Mouse (Mus musculus): ENCODE results near the gene Ptpro. TPM values are rescaled to one million over a fixed set of nuclear protein-coding genes. Genes with fewer than 3 reads are reported as not detected.

The Ptpro gene
- polyA plus RNA-seq, 2 experiments = 2.0 to 2.3 TPM

- 95% methylated on average over 10 of the region's 10 CpGs for WGBS
- Histone ChIP-seq H3K9ac (ENCODE audit: low read depth, low read length, severe bottlenecking) (no peak overlapping the region), H3K27me3 (ENCODE audit: control insufficient read depth, insufficient read depth, low read length) (no peaks in the 10 kb centered on the region), H3K9me3 (ENCODE audit: control insufficient read depth, low read length) (no peaks in the 10 kb centered on the region), H3K4me3 (replicated peaks; ENCODE audit: low read length) (no peak overlapping the region), H3K36me3 (ENCODE audit: control insufficient read depth, insufficient read depth, low read length) (no peaks in the 10 kb centered on the region), H3K27ac (replicated peaks; ENCODE audit: low read depth, low read length) (no peak overlapping the region), H3K4me1 (ENCODE audit: control insufficient read depth, insufficient read depth, low read length) (no peaks in the 10 kb centered on the region), H3K4me2 (replicated peaks; ENCODE audit: low read depth, low read length, severe bottlenecking) (no peak overlapping the region)
- no peak for TF ChIP-seq POLR2A (IDR thresholded peaks at IDR 0.05; ENCODE audit: borderline replicate concordance, extremely low read depth, insufficient read depth, insufficient read length)
- no peak for DNase-seq (ENCODE audit: low spot score)
- ATAC-seq (ENCODE audit: low FRiP score, low read depth) = no peak
These were observed 41.1 kb upstream of the Ptpro start for GRCm38 (mm10) chr6:137210991-137211390.

DNA sequence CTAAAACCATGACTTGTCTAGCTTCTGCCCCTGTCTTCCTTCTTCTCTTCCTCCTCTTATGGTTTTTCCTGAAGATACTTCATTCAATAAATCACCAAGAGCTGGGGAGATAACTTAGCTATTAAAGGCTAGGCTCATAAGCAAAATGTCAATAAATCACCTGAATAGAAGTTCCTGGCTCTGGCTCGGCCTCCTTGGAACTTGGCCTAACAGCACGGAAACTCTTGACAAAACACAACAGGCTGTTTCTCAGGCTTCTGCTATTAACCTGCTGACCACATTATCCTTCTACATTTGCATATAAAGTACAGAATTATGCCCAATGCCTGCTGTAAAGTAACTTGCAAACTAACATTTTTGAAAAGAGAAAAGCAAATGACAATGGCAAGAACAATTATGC is 40.7 kb upstream of the Ptpro start:
- no peak for TF ChIP-seq POLR2A (IDR thresholded peaks at IDR 0.05; ENCODE audit: borderline replicate concordance, extremely low read depth, insufficient read depth, insufficient read length)
- H3K4me2 ChIP-seq (replicated peaks; ENCODE audit: low read depth, low read length, severe bottlenecking) = no peak overlapping the region
- H3K4me3 ChIP-seq (replicated peaks; ENCODE audit: low read length) = no peak overlapping the region
- H3K9ac ChIP-seq (ENCODE audit: low read depth, low read length, severe bottlenecking) = no peak overlapping the region
- WGBS = 75% methylated on average over 2 of the region's 2 CpGs
- H3K4me1 ChIP-seq (ENCODE audit: control insufficient read depth, insufficient read depth, low read length) = no peaks in the 10 kb centered on the region
- H3K27me3 ChIP-seq (ENCODE audit: control insufficient read depth, insufficient read depth, low read length) = no peaks in the 10 kb centered on the region
- ATAC-seq (ENCODE audit: low FRiP score, low read depth) (no peak), DNase-seq (ENCODE audit: low spot score) (no peak)
- no peaks in the 10 kb centered on the region for H3K9me3 ChIP-seq (ENCODE audit: control insufficient read depth, low read length)
- H3K27ac ChIP-seq (replicated peaks; ENCODE audit: low read depth, low read length) = no peak overlapping the region
- H3K36me3 ChIP-seq (ENCODE audit: control insufficient read depth, insufficient read depth, low read length) = no peaks in the 10 kb centered on the region

DNA sequence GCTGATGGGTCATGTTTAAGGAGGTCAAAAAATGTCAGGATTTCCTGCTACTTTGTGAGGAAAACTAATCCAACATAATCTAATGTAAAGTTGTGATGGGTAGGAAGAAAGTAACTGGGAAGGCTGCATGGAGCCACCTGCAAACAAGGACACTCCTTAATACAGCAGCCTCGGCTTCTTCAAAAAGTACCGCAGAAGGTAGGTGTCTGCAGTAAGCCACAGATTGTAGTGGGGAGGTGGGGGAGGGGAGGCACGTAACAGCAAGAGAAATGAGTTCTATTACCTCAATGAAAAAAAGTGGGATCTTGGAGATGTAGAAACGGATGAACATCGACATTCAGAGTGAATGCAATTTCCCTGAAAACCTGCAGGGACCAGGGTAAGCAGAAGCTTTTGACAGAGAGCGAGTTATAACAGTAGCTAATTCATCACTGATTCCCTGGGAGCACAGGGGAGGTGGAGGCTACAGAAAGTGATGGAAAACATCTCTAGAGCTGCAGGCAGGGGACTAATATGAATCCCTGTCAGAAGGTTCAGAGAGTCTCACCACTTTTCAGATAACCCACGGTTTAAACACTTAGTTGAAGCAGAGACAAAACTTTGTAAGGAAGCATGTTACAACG is 34.2 kb upstream of the Ptpro start:
- ATAC-seq (ENCODE audit: low FRiP score, low read depth) = no peak
- Histone ChIP-seq H3K9ac (ENCODE audit: low read depth, low read length, severe bottlenecking) (no peak overlapping the region), H3K9me3 (ENCODE audit: control insufficient read depth, low read length) (no peaks in the 10 kb centered on the region), H3K36me3 (ENCODE audit: control insufficient read depth, insufficient read depth, low read length) (no peaks in the 10 kb centered on the region), H3K27ac (replicated peaks; ENCODE audit: low read depth, low read length) (no peak overlapping the region), H3K4me3 (replicated peaks; ENCODE audit: low read length) (no peak overlapping the region), H3K4me2 (replicated peaks; ENCODE audit: low read depth, low read length, severe bottlenecking) (no peak overlapping the region), H3K4me1 (ENCODE audit: control insufficient read depth, insufficient read depth, low read length) (no peaks in the 10 kb centered on the region), H3K27me3 (ENCODE audit: control insufficient read depth, insufficient read depth, low read length) (no peaks in the 10 kb centered on the region)
- TF ChIP-seq POLR2A (IDR thresholded peaks at IDR 0.05; ENCODE audit: borderline replicate concordance, extremely low read depth, insufficient read depth, insufficient read length) = no peak
- no peak for DNase-seq (ENCODE audit: low spot score)
- WGBS = 74% methylated on average over 8 of the region's 8 CpGs

- peak overlapping the region; percentile 66 for H3K4me2 ChIP-seq (replicated peaks; ENCODE audit: low read depth, low read length, severe bottlenecking)
- H3K4me3 ChIP-seq (replicated peaks; ENCODE audit: low read length) = peak overlapping the region; percentile 44
- H3K36me3 ChIP-seq (ENCODE audit: control insufficient read depth, insufficient read depth, low read length) = no peaks in the 10 kb centered on the region
- no peak overlapping the region for H3K9ac ChIP-seq (ENCODE audit: low read depth, low read length, severe bottlenecking)
- H3K4me1 ChIP-seq (ENCODE audit: control insufficient read depth, insufficient read depth, low read length) = peaks cover 5% of the 10 kb centered on the region
- no peak for ATAC-seq (ENCODE audit: low FRiP score, low read depth)
- peaks cover 28% of the 10 kb centered on the region for H3K27me3 ChIP-seq (ENCODE audit: control insufficient read depth, insufficient read depth, low read length)
- no peak overlapping the region for H3K27ac ChIP-seq (replicated peaks; ENCODE audit: low read depth, low read length)
- no peak for TF ChIP-seq POLR2A (IDR thresholded peaks at IDR 0.05; ENCODE audit: borderline replicate concordance, extremely low read depth, insufficient read depth, insufficient read length)
- H3K9me3 ChIP-seq (ENCODE audit: control insufficient read depth, low read length) = no peaks in the 10 kb centered on the region
- DNase-seq (ENCODE audit: low spot score) = no peak
- 0% methylated on average over 15 of the region's 15 CpGs for WGBS
These were observed 746 bp downstream of the Ptpro start for GRCm38 (mm10) chr6:137252887-137253242.

GRCm38 (mm10) chr6:137253415-137253814 is 1.3 kb downstream of the Ptpro start:
- H3K4me1 ChIP-seq (ENCODE audit: control insufficient read depth, insufficient read depth, low read length) = peaks cover 5% of the 10 kb centered on the region
- no peak overlapping the region for H3K27ac ChIP-seq (replicated peaks; ENCODE audit: low read depth, low read length)
- no peak overlapping the region for H3K9ac ChIP-seq (ENCODE audit: low read depth, low read length, severe bottlenecking)
- H3K9me3 ChIP-seq (ENCODE audit: control insufficient read depth, low read length) = no peaks in the 10 kb centered on the region
- no peaks in the 10 kb centered on the region for H3K36me3 ChIP-seq (ENCODE audit: control insufficient read depth, insufficient read depth, low read length)
- peaks cover 28% of the 10 kb centered on the region for H3K27me3 ChIP-seq (ENCODE audit: control insufficient read depth, insufficient read depth, low read length)
- no peak overlapping the region for H3K4me3 ChIP-seq (replicated peaks; ENCODE audit: low read length)
- no peak overlapping the region for H3K4me2 ChIP-seq (replicated peaks; ENCODE audit: low read depth, low read length, severe bottlenecking)
- no peak for TF ChIP-seq POLR2A (IDR thresholded peaks at IDR 0.05; ENCODE audit: borderline replicate concordance, extremely low read depth, insufficient read depth, insufficient read length)
- WGBS = 8% methylated on average over 7 of the region's 7 CpGs
- peak; percentile 44 for DNase-seq (ENCODE audit: low spot score)
- ATAC-seq (ENCODE audit: low FRiP score, low read depth) = no peak

- Histone ChIP-seq H3K36me3 (ENCODE audit: control insufficient read depth, insufficient read depth, low read length) (no peaks in the 10 kb centered on the region), H3K27me3 (ENCODE audit: control insufficient read depth, insufficient read depth, low read length) (no peaks in the 10 kb centered on the region), H3K4me2 (replicated peaks; ENCODE audit: low read depth, low read length, severe bottlenecking) (no peak overlapping the region), H3K9me3 (ENCODE audit: control insufficient read depth, low read length) (no peaks in the 10 kb centered on the region), H3K27ac (replicated peaks; ENCODE audit: low read depth, low read length) (no peak overlapping the region), H3K4me1 (ENCODE audit: control insufficient read depth, insufficient read depth, low read length) (no peaks in the 10 kb centered on the region), H3K4me3 (replicated peaks; ENCODE audit: low read length) (no peak overlapping the region), H3K9ac (ENCODE audit: low read depth, low read length, severe bottlenecking) (no peak overlapping the region)
- ATAC-seq (ENCODE audit: low FRiP score, low read depth) (no peak), DNase-seq (ENCODE audit: low spot score) (no peak)
- 96% methylated on average over 1 of the region's 1 CpGs for WGBS
- no peak for TF ChIP-seq POLR2A (IDR thresholded peaks at IDR 0.05; ENCODE audit: borderline replicate concordance, extremely low read depth, insufficient read depth, insufficient read length)
These were observed 8.9 kb downstream of the Ptpro start for GRCm38 (mm10) chr6:137261033-137261432.

All from limb, embryonic 14.5 days (tissue).